Comparison of ENCODE assay signal across 15 mouse cellular contexts in the genomic region with DNA sequence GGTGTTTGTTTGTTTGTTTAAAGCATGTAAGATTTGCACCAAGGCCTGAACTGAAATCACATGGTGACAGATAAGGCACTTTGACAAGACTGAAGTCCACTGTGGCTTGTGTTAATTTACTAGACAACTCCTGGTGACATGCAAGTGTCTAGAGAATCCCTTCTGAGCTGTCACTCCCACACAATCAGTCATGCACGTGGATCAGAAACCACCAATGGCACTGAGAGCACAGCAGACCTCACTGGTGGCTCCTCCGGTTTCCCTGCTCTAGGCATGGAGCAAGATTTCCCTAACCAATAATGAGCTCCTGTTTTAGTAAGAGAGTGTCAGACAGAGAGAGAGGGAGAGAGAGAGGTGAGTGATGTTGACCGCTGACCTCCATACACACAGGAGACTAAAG.
"Had no signal": no experiment of that assay in that cellular context is flagged by ENCODE, and none has a peak within 500 bp of the region (broad histone marks: within the 10 kb centered on the region; RNA-seq: fewer than 3 reads in every experiment).

No protein-coding gene starts in this region.

- H3K9me3 ChIP-seq: limb, embryonic 12.5 days; limb, embryonic 15.5 days; liver, embryonic 12.5 days; liver, embryonic 15.5 days; midbrain, embryonic 12.5 days; midbrain, embryonic 15.5 days; neural tube, embryonic 12.5 days; neural tube, embryonic 15.5 days had no signal

- H3K9ac ChIP-seq: limb, embryonic 12.5 days; limb, embryonic 15.5 days; liver, embryonic 12.5 days; liver, embryonic 15.5 days; midbrain, embryonic 12.5 days; midbrain, embryonic 15.5 days; neural tube, embryonic 12.5 days; neural tube, embryonic 15.5 days had no signal

- ATAC-seq: inflammation-experienced regulatory T-cells, adult 6 months; liver, embryonic 12.5 days; midbrain, embryonic 15.5 days had no signal

- H3K4me2 ChIP-seq: limb, embryonic 12.5 days; limb, embryonic 15.5 days; liver, embryonic 12.5 days; liver, embryonic 15.5 days; midbrain, embryonic 12.5 days; midbrain, embryonic 15.5 days; neural tube, embryonic 12.5 days; neural tube, embryonic 15.5 days had no signal

- H3K27ac ChIP-seq: limb, embryonic 12.5 days; limb, embryonic 15.5 days; liver, embryonic 12.5 days; liver, embryonic 15.5 days; macrophage; midbrain, embryonic 12.5 days; midbrain, embryonic 15.5 days; neural tube, embryonic 12.5 days; neural tube, embryonic 15.5 days had no signal

- H3K36me3 ChIP-seq: limb, embryonic 12.5 days; limb, embryonic 15.5 days; liver, embryonic 12.5 days; liver, embryonic 15.5 days; midbrain, embryonic 12.5 days; midbrain, embryonic 15.5 days; neural tube, embryonic 12.5 days; neural tube, embryonic 15.5 days had no signal

- H3K4me3 ChIP-seq: limb, embryonic 12.5 days; limb, embryonic 15.5 days; liver, embryonic 12.5 days; liver, embryonic 15.5 days; midbrain, embryonic 12.5 days; midbrain, embryonic 15.5 days; neural tube, embryonic 12.5 days; neural tube, embryonic 15.5 days had no signal

- DNase-seq: kidney, adult 11 months; kidney, postnatal 10 days; kidney, postnatal 4 days; thymus, adult 18-20 months; thymus, postnatal 36 days had no signal
